Mouse (Mus musculus) lung, postnatal 14 days (tissue): ENCODE measurements at regions not wholly inside any gene's neighbourhood (a gene's known extent, or its start where the extent isn't known, plus 50 kb on each side); places are given as distances from the start of the nearest gene placed in this dataset.

Experiments used
- DNase-seq: peaks from one replicate; pipeline ENCODE4 v3.0.0; 2021

- no peak for DNase-seq
These were observed 70.5 kb downstream of the Apip start for GRCm38 (mm10) chr2:103143985-103144384.

- DNase-seq = peak; percentile 7
These were observed 70.9 kb downstream of the Apip start for GRCm38 (mm10) chr2:103144420-103144819.

- DNase-seq = no peak
These were observed 71.6 kb downstream of the Apip start for GRCm38 (mm10) chr2:103145058-103145457.

GRCm38 (mm10) chr2:103146132-103146531, 72.7 kb downstream of the Apip start:
- no peak for DNase-seq

- DNase-seq = no peak
These were observed 79.8 kb downstream of the Apip start for GRCm38 (mm10) chr2:103153261-103153660.

- no peak for DNase-seq
These were observed 94.3 kb downstream of the Apip start for GRCm38 (mm10) chr2:103167741-103168140.

- no peak for DNase-seq
These were observed 94.8 kb downstream of the Apip start for GRCm38 (mm10) chr2:103168266-103168665.

- no peak for DNase-seq
These were observed 103.9 kb downstream of the Apip start for GRCm38 (mm10) chr2:103177361-103177760.

- no peak for DNase-seq
These were observed 106.9 kb downstream of the Apip start for GRCm38 (mm10) chr2:103180298-103180927.

- DNase-seq = no peak
These were observed 113.3 kb downstream of the Apip start for GRCm38 (mm10) chr2:103186751-103187260.

GRCm38 (mm10) chr2:103192591-103192990, 110.5 kb downstream of the Ehf start:
- no peak for DNase-seq

- DNase-seq = no peak
These were observed 102.8 kb downstream of the Ehf start for GRCm38 (mm10) chr2:103200313-103200712.

GRCm38 (mm10) chr2:103205046-103205445, 98.0 kb downstream of the Ehf start:
- DNase-seq = no peak

GRCm38 (mm10) chr2:103208370-103208769, 94.7 kb downstream of the Ehf start:
- no peak for DNase-seq

- DNase-seq = no peak
These were observed 94.0 kb downstream of the Ehf start for GRCm38 (mm10) chr2:103209056-103209455.

GRCm38 (mm10) chr2:103209512-103209981, 93.5 kb downstream of the Ehf start:
- DNase-seq = peak; percentile 69

- DNase-seq = no peak
These were observed 91.9 kb downstream of the Ehf start for GRCm38 (mm10) chr2:103211179-103211578.
